ENCODE assay signal across 14 mouse cellular contexts in the genomic region with DNA sequence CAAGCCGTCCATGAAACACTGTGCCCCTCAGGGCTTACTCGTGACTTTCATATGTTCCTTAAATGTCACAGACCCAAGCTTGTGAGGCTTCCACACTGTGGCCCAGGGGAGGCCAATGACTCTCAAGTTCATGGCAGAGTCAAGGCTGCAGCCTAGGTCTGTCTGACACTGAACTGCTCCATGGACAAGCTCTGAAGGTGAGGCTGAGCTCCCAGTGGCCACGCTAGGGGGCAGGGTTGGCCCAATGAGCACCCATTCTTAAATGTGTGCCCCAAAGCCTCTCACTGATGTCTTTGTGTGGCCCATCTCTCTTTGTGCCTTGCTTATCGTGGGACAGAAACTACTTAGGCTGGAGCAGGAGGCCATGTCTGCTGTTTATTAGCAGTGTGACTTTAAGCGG. TPM values are rescaled to one million over a fixed set of nuclear protein-coding genes. Genes with fewer than 3 reads are reported as not detected.
A peak's percentile ranks its signal among the peaks of the same experiment; 100 is the strongest.
DNase-seq lines count a peak whose midpoint lies in the region; ATAC-seq and TF ChIP-seq lines count a peak whose summit lies in the region.
"Had no signal": no experiment of that assay in that cellular context is flagged by ENCODE, and none has a peak within 500 bp of the region (broad histone marks: within the 10 kb centered on the region; RNA-seq: fewer than 3 reads in every experiment).

No protein-coding gene starts in this region.

- H3K4me2 ChIP-seq in forebrain, postnatal 0 days (ENCODE audit: low read depth) = no peak overlapping the region
- no peak overlapping the region for H3K4me2 ChIP-seq in forebrain, embryonic 13.5 days
- no peak overlapping the region for H3K4me2 ChIP-seq in liver, embryonic 14.5 days (ENCODE audit: low read depth)
- H3K4me2 ChIP-seq in liver, embryonic 11.5 days = no peak overlapping the region
- H3K4me2 ChIP-seq: limb, embryonic 13.5 days had no signal

- no peak for TF ChIP-seq EP300 in liver, embryonic 14.5 days (IDR thresholded peaks at IDR 0.05; ENCODE audit: low read depth)
- no peak for TF ChIP-seq EP300 in MEL (IDR thresholded peaks at IDR 0.05; ENCODE audit: low read depth in 1 of 2, low read length in 2 of 2)

- peak; percentile 41; the same call in 1 of the 2 replicates for TF ChIP-seq CTCF in forebrain, postnatal 0 days (IDR thresholded peaks at IDR 0.05; ENCODE audit: low read depth)
- TF ChIP-seq CTCF in liver, embryonic 14.5 days (IDR thresholded peaks at IDR 0.05; ENCODE audit: low read depth) = 0 out of 2 replicates have a peak, but pooled peaks have one; percentile 26
- TF ChIP-seq CTCF in MEL (IDR thresholded peaks at IDR 0.05 in 2 of 3, conservative IDR thresholded peaks at IDR 0.05 in 1 of 3; ENCODE audit: control insufficient read depth in 1 of 3, insufficient read depth in 1 of 3, low read depth in 2 of 3, low read length in 3 of 3, poor library complexity in 1 of 3, severe bottlenecking in 1 of 3) = peak in 2 of 3 experiments; percentile 31 to 35; a peak in 4 of 6 replicates

- no peak for DNase-seq in forebrain, postnatal 0 days
- DNase-seq in liver, embryonic 14.5 days (ENCODE audit: low read depth in 3 of 3, low spot score in 3 of 3) = no peak
- no peak for DNase-seq in liver, embryonic 11.5 days (ENCODE audit: low spot score)
- DNase-seq in MEL (ENCODE audit: low read depth, low spot score) = no peak
- DNase-seq in embryonic facial prominence, embryonic 10.5 days (ENCODE audit: low spot score) = no peak
- no peak for DNase-seq in layer of hippocampus, postnatal 10 days (ENCODE audit: low spot score in 2 of 2)
- DNase-seq: cerebellum, adult 11-12 months; heart, postnatal 10 days; kidney, adult 11 months; right cerebral cortex, adult 18-20 months; thymus, postnatal 25 days had no signal

- no peak overlapping the region for H3K27ac ChIP-seq in forebrain, postnatal 0 days (ENCODE audit: low read depth, low read length)
- no peak overlapping the region for H3K27ac ChIP-seq in forebrain, embryonic 13.5 days
- H3K27ac ChIP-seq in liver, embryonic 14.5 days = no peak overlapping the region
- no peak overlapping the region for H3K27ac ChIP-seq in liver, embryonic 11.5 days (ENCODE audit: low read depth, low read length)
- H3K27ac ChIP-seq in MEL (ENCODE audit: control insufficient read depth, low read depth, low read length) = no peak overlapping the region
- peak overlapping the region; percentile 10; the same call in 1 of the 2 replicates for H3K27ac ChIP-seq in embryonic facial prominence, embryonic 10.5 days (replicated peaks)
- H3K27ac ChIP-seq: limb, embryonic 13.5 days; macrophage had no signal

- no peaks in the 10 kb centered on the region for H3K27me3 ChIP-seq in forebrain, postnatal 0 days (ENCODE audit: insufficient read depth, low read length)
- H3K27me3 ChIP-seq in forebrain, embryonic 13.5 days = no peaks in the 10 kb centered on the region
- no peaks in the 10 kb centered on the region for H3K27me3 ChIP-seq in liver, embryonic 14.5 days (ENCODE audit: control insufficient read depth, insufficient read depth, low read length)
- H3K27me3 ChIP-seq in liver, embryonic 11.5 days (replicated peaks; ENCODE audit: control insufficient read depth, insufficient read depth, low read length) = 0 out of 2 replicates have a peak, but pooled peaks cover 3% of the 10 kb centered on the region
- peaks cover 0 to 2% of the 10 kb centered on the region in 2 experiments; a peak in 1 of 4 replicates for H3K27me3 ChIP-seq in MEL (ENCODE audit: control insufficient read depth in 1 of 2, insufficient read depth in 2 of 2, low read length in 2 of 2)
- peaks cover 16% of the 10 kb centered on the region; the same call in 1 of the 2 replicates for H3K27me3 ChIP-seq in embryonic facial prominence, embryonic 10.5 days (replicated peaks; ENCODE audit: low read depth, poor library complexity, severe bottlenecking)

- no peak for ATAC-seq in forebrain, postnatal 0 days
- no peak for ATAC-seq in forebrain, embryonic 13.5 days
- ATAC-seq in liver, embryonic 14.5 days (ENCODE audit: insufficient read depth) = no peak
- ATAC-seq in liver, embryonic 11.5 days (replicated peaks; ENCODE audit: low FRiP score) = no peak

- TF ChIP-seq POLR2A in MEL (IDR thresholded peaks at IDR 0.05; ENCODE audit: control insufficient read depth in 1 of 2, insufficient read depth in 1 of 2, low read depth in 1 of 2, low read length in 2 of 2, poor library complexity in 1 of 2) = no peak

- H3K4me1 ChIP-seq in forebrain, postnatal 0 days (ENCODE audit: insufficient read depth) = 0 out of 2 replicates have a peak, but pooled peaks cover 4% of the 10 kb centered on the region
- peaks cover 21% of the 10 kb centered on the region for H3K4me1 ChIP-seq in forebrain, embryonic 13.5 days
- no peaks in the 10 kb centered on the region for H3K4me1 ChIP-seq in liver, embryonic 14.5 days (replicated peaks; ENCODE audit: control insufficient read depth in 2 of 2, insufficient read depth in 2 of 2, low read length in 1 of 2)
- H3K4me1 ChIP-seq in liver, embryonic 11.5 days (replicated peaks; ENCODE audit: control insufficient read depth, insufficient read depth, low read length) = peaks cover 4% of the 10 kb centered on the region; the same call in 1 of the 2 replicates
- H3K4me1 ChIP-seq in MEL (ENCODE audit: control insufficient read depth in 1 of 2, insufficient read depth in 2 of 2, low read length in 2 of 2) = no peaks in the 10 kb centered on the region
- H3K4me1 ChIP-seq in embryonic facial prominence, embryonic 10.5 days = peaks cover 36% of the 10 kb centered on the region

- no peaks in the 10 kb centered on the region for H3K9me3 ChIP-seq in forebrain, postnatal 0 days (ENCODE audit: low read length)
- no peaks in the 10 kb centered on the region for H3K9me3 ChIP-seq in forebrain, embryonic 13.5 days (replicated peaks)
- no peaks in the 10 kb centered on the region for H3K9me3 ChIP-seq in liver, embryonic 14.5 days (ENCODE audit: control insufficient read depth, low read length)
- no peaks in the 10 kb centered on the region for H3K9me3 ChIP-seq in liver, embryonic 11.5 days (ENCODE audit: control insufficient read depth, low read length)
- no peaks in the 10 kb centered on the region for H3K9me3 ChIP-seq in MEL (replicated peaks; ENCODE audit: insufficient read depth, low read length)
- no peaks in the 10 kb centered on the region for H3K9me3 ChIP-seq in embryonic facial prominence, embryonic 10.5 days
- H3K9me3 ChIP-seq: limb, embryonic 13.5 days had no signal

- no peak overlapping the region for H3K9ac ChIP-seq in forebrain, postnatal 0 days
- H3K9ac ChIP-seq in forebrain, embryonic 13.5 days = no peak overlapping the region
- H3K9ac ChIP-seq in liver, embryonic 14.5 days (replicated peaks) = no peak overlapping the region
- no peak overlapping the region for H3K9ac ChIP-seq in liver, embryonic 11.5 days (ENCODE audit: low read depth, low read length)
- H3K9ac ChIP-seq in MEL (ENCODE audit: control insufficient read depth, low read depth, low read length, poor library complexity, severe bottlenecking) = no peak overlapping the region
- H3K9ac ChIP-seq: limb, embryonic 13.5 days had no signal

- no peak overlapping the region for H3K4me3 ChIP-seq in forebrain, postnatal 0 days (ENCODE audit: low read depth, low read length)
- no peak overlapping the region for H3K4me3 ChIP-seq in forebrain, embryonic 13.5 days
- no peak overlapping the region for H3K4me3 ChIP-seq in liver, embryonic 14.5 days (ENCODE audit: insufficient read depth in 1 of 2, low read depth in 2 of 2, low read length in 2 of 2)
- no peak overlapping the region for H3K4me3 ChIP-seq in liver, embryonic 11.5 days (ENCODE audit: low read depth, low read length)
- H3K4me3 ChIP-seq in MEL (ENCODE audit: control insufficient read depth in 1 of 2, insufficient read depth in 1 of 2, low read depth in 2 of 2, low read length in 2 of 2) = no peak overlapping the region
- H3K4me3 ChIP-seq in embryonic facial prominence, embryonic 10.5 days = no peak overlapping the region
- H3K4me3 ChIP-seq: limb, embryonic 13.5 days had no signal

- no peaks in the 10 kb centered on the region for H3K79me2 ChIP-seq in MEL (ENCODE audit: control insufficient read depth, insufficient read depth, low read length, poor library complexity)

- 58% methylated on average over 5 of the region's 5 CpGs for WGBS in forebrain, postnatal 0 days
- WGBS in forebrain, embryonic 13.5 days = 50% methylated on average over 5 of the region's 5 CpGs
- WGBS in liver, embryonic 14.5 days (ENCODE audit: insufficient replicate concordance) = 46% methylated on average over 5 of the region's 5 CpGs
- 76% methylated on average over 5 of the region's 5 CpGs for WGBS in liver, embryonic 11.5 days
- WGBS in embryonic facial prominence, embryonic 10.5 days = 65% methylated on average over 5 of the region's 5 CpGs

- peak; percentile 14; the same call in 1 of the 2 replicates for TF ChIP-seq RAD21 in MEL (IDR thresholded peaks at IDR 0.05; ENCODE audit: low read depth, low read length)

- no peaks in the 10 kb centered on the region; the same call in 1 of the 2 replicates for H3K36me3 ChIP-seq in forebrain, postnatal 0 days (ENCODE audit: insufficient read depth)
- H3K36me3 ChIP-seq in forebrain, embryonic 13.5 days (ENCODE audit: poor library complexity, severe bottlenecking) = peaks cover 18% of the 10 kb centered on the region
- no peaks in the 10 kb centered on the region for H3K36me3 ChIP-seq in liver, embryonic 14.5 days (replicated peaks; ENCODE audit: control insufficient read depth, insufficient read depth, low read depth)
- no peaks in the 10 kb centered on the region for H3K36me3 ChIP-seq in liver, embryonic 11.5 days (ENCODE audit: control insufficient read depth, insufficient read depth, low read length)
- H3K36me3 ChIP-seq in MEL (ENCODE audit: control insufficient read depth in 1 of 2, insufficient read depth in 2 of 2, low read length in 2 of 2) = no peaks in the 10 kb centered on the region
- H3K36me3 ChIP-seq in embryonic facial prominence, embryonic 10.5 days (replicated peaks) = peaks cover 21% of the 10 kb centered on the region; the same call in 1 of the 2 replicates

TF ChIP-seq in MEL, 35 proteins besides CTCF, POLR2A, EP300 and RAD21 (continues in another document):
- TF ChIP-seq ZNF384 (IDR thresholded peaks at IDR 0.05; ENCODE audit: low read depth, low read length) = no peak
- TF ChIP-seq NELFE (IDR thresholded peaks at IDR 0.05; ENCODE audit: low read depth, low read length) = no peak

RNA-seq across cellular contexts. Expression of gene Trp53i11, which starts 33.1 kb away (rescaled TPM):
- total RNA-seq in forebrain, postnatal 0 days (2014; rRNA removed) = 113 and 132 TPM in 2 replicates
- polyA plus RNA-seq in forebrain, postnatal 0 days (2015; fragmentation: Nextera tagmentation; extraction: Ambion mirVana) = 95.2 and 123 TPM in 2 replicates
- 84.5 and 87.5 TPM in 2 replicates for polyA plus RNA-seq in forebrain, embryonic 13.5 days (2015; fragmentation: Nextera tagmentation; extraction: Ambion mirVana)
- 1.9 and 2.4 TPM in 2 replicates for polyA plus RNA-seq in liver, embryonic 14.5 days (2012; rRNA removed)
- polyA plus RNA-seq in liver, embryonic 14.5 days (2014; fragmentation: Nextera tagmentation; extraction: Ambion mirVana) = 1.9 and 2.9 TPM in 2 replicates
- 10.5 and 14.0 TPM in 2 replicates for polyA plus RNA-seq in liver, embryonic 11.5 days (2014; fragmentation: Nextera tagmentation; extraction: Ambion mirVana)
- total RNA-seq in MEL (2012; rRNA removed) = not detected in 2 replicates
- not detected for polyA plus RNA-seq in MEL (2012; ENCODE audit: insufficient read depth in 1 of 2, insufficient read length in 2 of 2, low read depth in 1 of 2, low replicate concordance in 2 of 2, missing spikeins in 1 of 2)
- 72.5 and 95.2 TPM in 2 replicates for polyA plus RNA-seq in embryonic facial prominence, embryonic 10.5 days (2016; fragmentation: Nextera tagmentation; extraction: Ambion mirVana)
- total RNA-seq in layer of hippocampus, postnatal 10 days (2021) = 10 to 100 TPM; 50.8 to 51.5 TPM
